Mouse (Mus musculus) B cell, adult 2 months (primary cell): ENCODE data around the gene Vmn2r86.
"Not testable (repeated sequence)": the region's sequence is repeated elsewhere in the genome, so short reads cannot be mapped to it uniquely, and the experiment has no call there.

ENCODE experiments used
- DNase-seq, 2 experiments: peaks; one replicate each; pipeline ENCODE4 v3.0.0; 2022

The Vmn2r86 gene

GRCm38 (mm10) chr10:130455950-130456349, at the start of gene Vmn2r86:
TSS of gene Vmn2r86 (minus strand) at chr10:130456050.
- DNase-seq: not testable (repeated sequence)

GRCm38 (mm10) chr10:130497296-130497695, 41.4 kb upstream of the Vmn2r86 start, which contains the start of gene Vmn2r87:
TSS of gene Vmn2r87 (minus strand) at chr10:130497396.
- DNase-seq: no peak

- DNase-seq: no peak
Observed at GRCm38 (mm10) chr10:130470311-130470760, 14.5 kb upstream of the Vmn2r86 start.

GRCm38 (mm10) chr10:130444776-130445175, 11.1 kb downstream of the Vmn2r86 start:
- DNase-seq: no peak

GRCm38 (mm10) chr10:130434185-130434898, 21.5 kb downstream of the Vmn2r86 start:
- not testable (repeated sequence) for DNase-seq

GRCm38 (mm10) chr10:130429603-130430002, 26.2 kb downstream of the Vmn2r86 start, which contains the start of gene Vmn2r85:
TSS of gene Vmn2r85 (minus strand) at chr10:130429703.
- DNase-seq: not testable (repeated sequence)

- not testable (repeated sequence) for DNase-seq
Observed at GRCm38 (mm10) chr10:130422368-130422767, 33.5 kb downstream of the Vmn2r86 start.

GRCm38 (mm10) chr10:130420401-130420800, 35.4 kb downstream of the Vmn2r86 start:
- no peak for DNase-seq

GRCm38 (mm10) chr10:130419954-130420353, 35.9 kb downstream of the Vmn2r86 start:
- DNase-seq: not testable (repeated sequence)

- not testable (repeated sequence) for DNase-seq
Observed at GRCm38 (mm10) chr10:130416352-130416751, 39.5 kb downstream of the Vmn2r86 start.

GRCm38 (mm10) chr10:130412167-130412698, 43.6 kb downstream of the Vmn2r86 start:
- not testable (repeated sequence) for DNase-seq

GRCm38 (mm10) chr10:130394232-130394631, 61.6 kb downstream of the Vmn2r86 start, which contains the start of gene Vmn2r84:
TSS of gene Vmn2r84 (minus strand) at chr10:130394332.
- no peak for DNase-seq
